Mouse (Mus musculus) induced T-regulatory cell, adult 2 months (primary cell): Measurements from ENCODE around the gene Uba1.

Experiments
- DNase-seq: peaks from one replicate; pipeline ENCODE4 v3.0.0-alpha.2; 2012; ENCODE audit warnings: low read depth

Gene Uba1

GRCm38 (mm10) chrX:20728681-20729080 is 70.6 kb downstream of the Uba1 start:
- DNase-seq: no peak

- peak; percentile 5 for DNase-seq
These were observed 71.9 kb downstream of the Uba1 start for GRCm38 (mm10) chrX:20730048-20730447.
